Mouse (Mus musculus) ovary, adult 18-20 months (tissue): Measurements from ENCODE around the gene Ciapin1.

Experiments
- DNase-seq: peaks from one replicate; pipeline ENCODE4 v3.0.0; 2022; ENCODE audit warnings: low spot score, mixed read lengths

Ciapin1 gene

GRCm38 (mm10) chr8:94778895-94779533 lies 59.1 kb downstream of the Ciapin1 start:
- no peak for DNase-seq

DNA sequence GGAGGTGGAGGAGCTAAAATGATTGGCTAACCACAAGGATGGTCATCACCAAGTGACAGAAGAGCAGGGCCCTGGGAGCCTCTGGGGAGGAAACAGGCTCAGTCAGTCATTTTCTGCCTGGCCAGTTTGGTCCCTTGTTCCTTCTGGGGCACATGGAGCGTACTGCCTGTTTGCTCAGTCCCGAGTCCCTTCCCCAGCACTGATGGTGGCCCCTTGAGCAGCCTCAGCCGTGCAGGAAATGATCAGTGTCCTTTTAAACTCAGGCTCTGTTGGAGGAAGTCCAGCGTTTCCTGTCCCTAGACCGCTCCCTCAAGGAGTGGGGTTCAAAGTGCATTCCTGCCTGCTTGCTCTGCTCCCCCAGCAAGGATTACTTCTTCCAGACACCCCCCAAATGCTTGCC lies 59.7 kb downstream of the Ciapin1 start:
- no peak for DNase-seq

GRCm38 (mm10) chr8:94778036-94778435 lies 60.1 kb downstream of the Ciapin1 start:
- DNase-seq = no peak

DNA sequence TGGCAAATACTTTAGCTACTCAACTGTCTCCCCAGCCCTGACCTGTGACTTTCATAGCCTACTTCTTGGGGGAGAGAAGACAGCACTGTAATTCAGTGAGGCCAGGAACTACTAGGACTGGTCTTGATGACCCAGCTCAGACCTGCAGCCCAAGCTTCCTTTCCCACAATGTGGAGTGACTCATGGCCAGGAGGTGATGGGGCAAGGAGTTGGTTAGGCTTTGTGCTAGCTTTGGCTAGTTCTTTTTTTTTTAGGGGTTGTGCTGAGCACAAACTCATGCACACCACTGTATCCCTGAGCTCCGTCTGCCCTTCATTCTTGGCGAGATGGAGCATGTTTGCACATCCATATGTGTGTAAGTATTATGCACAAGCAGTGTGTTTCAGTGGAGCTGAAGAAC lies 61.8 kb downstream of the Ciapin1 start:
- no peak for DNase-seq

- DNase-seq = no peak
Measured at GRCm38 (mm10) chr8:94774601-94775000, 63.6 kb downstream of the Ciapin1 start.

DNA sequence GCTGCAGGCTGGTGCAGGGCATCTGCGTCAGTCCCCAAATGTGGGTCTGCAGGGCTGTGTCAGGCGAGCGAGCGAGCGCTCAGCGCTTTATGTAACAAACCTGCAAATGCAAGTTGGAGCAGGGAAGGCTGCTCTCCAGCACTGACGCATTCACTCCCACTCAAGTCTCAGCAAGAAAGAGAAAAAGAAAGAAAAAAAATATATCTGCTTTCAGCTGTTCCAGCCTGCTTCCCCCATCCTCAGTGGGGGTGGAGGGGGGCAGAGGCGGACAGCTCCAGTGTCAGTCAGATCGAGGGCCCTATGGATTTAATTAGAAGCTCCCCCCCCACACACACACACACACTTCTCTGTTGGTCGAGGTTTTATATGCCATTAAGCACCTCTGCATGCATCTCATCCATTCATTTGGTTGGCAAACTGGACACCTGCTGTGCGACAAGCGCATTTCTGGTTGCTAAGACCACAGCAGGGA lies 64.4 kb downstream of the Ciapin1 start:
- no peak for DNase-seq

DNA sequence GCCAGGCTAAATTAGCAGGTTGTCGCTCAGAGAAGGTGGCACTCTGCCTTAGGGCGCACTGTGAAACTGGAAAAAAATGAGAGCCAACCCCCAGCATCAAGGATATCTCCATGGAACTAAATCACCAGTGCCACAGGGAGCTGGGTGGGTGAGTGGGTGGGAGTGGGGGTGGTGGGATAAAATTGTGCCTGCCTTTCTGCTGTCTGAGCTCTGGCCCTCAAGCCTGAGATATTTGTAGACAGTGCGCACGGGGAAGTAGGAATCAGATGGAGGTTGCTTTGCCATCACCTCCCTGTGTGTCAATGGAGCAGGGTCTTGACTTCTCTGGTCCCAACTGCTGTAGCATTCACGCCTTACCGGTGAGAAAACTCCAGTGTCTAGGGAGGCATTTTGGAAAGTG lies 65.1 kb downstream of the Ciapin1 start:
- no peak for DNase-seq

DNA sequence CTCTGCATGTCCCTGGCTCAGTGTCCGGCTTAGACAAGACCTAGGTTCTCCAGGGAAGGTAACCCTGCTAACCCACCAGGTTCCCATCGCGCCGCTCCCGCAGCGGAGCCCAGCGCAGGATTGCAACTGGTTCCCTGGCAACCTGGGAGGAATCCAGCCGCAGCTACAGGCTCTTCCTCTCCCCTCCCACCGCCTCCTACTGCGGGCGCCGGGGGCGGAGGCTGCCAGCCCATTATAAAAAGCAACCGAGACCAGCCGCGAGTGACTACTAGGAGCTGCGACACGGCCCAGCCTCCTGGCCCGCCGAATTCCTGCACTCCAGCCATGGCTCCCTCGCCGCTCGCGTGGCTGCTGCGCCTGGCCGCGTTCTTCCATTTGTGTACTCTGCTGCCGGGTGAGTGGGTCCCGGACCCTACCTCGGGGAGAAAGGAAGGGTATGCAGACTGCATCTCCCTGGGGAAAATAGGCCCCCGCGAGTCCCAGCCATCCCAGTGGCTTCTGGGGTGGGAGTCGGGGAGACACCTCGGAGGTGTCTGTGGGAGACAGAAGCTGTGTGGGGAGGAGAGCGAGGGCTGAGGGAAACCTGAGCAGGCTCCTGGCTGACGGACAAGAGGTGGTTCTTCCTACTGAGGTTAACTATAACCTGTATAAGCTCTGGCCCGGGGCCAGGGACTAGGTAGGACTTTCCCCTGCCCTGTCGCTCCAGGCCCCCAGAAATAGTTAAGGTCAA lies 66.1 kb downstream of the Ciapin1 start, which contains the start of gene Cx3cl1:
Cx3cl1 (plus strand) TSS at position 69 of the 730 bp plus-strand sequence.
- DNase-seq = peak; percentile 88

GRCm38 (mm10) chr8:94770945-94771344 lies 67.2 kb downstream of the Ciapin1 start:
- peak; percentile 43 for DNase-seq
